Mouse (Mus musculus): ENCODE data around the gene Rps6kc1.

- TF ChIP-seq GATA1 (IDR thresholded peaks at IDR 0.05; ENCODE audit: low read length), result no peak
- no peak for TF ChIP-seq TAL1 (IDR thresholded peaks at IDR 0.05; ENCODE audit: low read length)
Observed at GRCm38 (mm10) chr1:190776260-190776659, 135.3 kb downstream of the Rps6kc1 start.

Data from erythroblast, embryonic 14.5 days (primary cell).